Mouse (Mus musculus) layer of hippocampus, adult 2 months (tissue): ENCODE measurements around the gene Lpin3. TPM values are rescaled to one million over a fixed set of nuclear protein-coding genes. Genes with fewer than 3 reads are reported as not detected.

Experiments used
- DNase-seq, 2 experiments: peaks; one replicate each; pipeline ENCODE4 v3.0.0; 2022; ENCODE audit warnings: low spot score in 2 of 2
- H3K27ac ChIP-seq: fragments of 200-600 bp; 2 replicates; pipeline ENCODE4 v1.8.1; 2022
- H3K4me3 ChIP-seq: fragments of 200-600 bp; 2 replicates; pipeline ENCODE4 v1.8.1; 2022; ENCODE audit warnings: mild to moderate bottlenecking
- CTCF ChIP-seq: fragments of 200-600 bp; conservative IDR thresholded peaks from 2 replicates; pipeline ENCODE4 v1.8.1; 2022; ENCODE audit warnings: antibody characterized with exemption, mild to moderate bottlenecking, moderate library complexity
- total RNA-seq, 2 experiments: library from RNA; stranded (reverse); gene quantifications; 2 replicates each; pipeline ENCODE4 v1.2.3; 2021

The Lpin3 gene
- total RNA-seq, 2 experiments from 2014 or later = 0.97 to 1.0 TPM

- Histone ChIP-seq H3K27ac (no peak overlapping the region), H3K4me3 (no peak overlapping the region)
- DNase-seq = no peak
- TF ChIP-seq CTCF = no peak
Observed at GRCm38 (mm10) chr2:160901656-160902412, 21.4 kb downstream of the Lpin3 start.

- no peak overlapping the region for H3K27ac ChIP-seq
- no peak for DNase-seq
- no peak overlapping the region for H3K4me3 ChIP-seq
- no peak for TF ChIP-seq CTCF
Observed at GRCm38 (mm10) chr2:160905301-160905700, 24.8 kb downstream of the Lpin3 start.

- no peak overlapping the region for H3K4me3 ChIP-seq
- no peak overlapping the region for H3K27ac ChIP-seq
- no peak for DNase-seq
- TF ChIP-seq CTCF = no peak
Observed at GRCm38 (mm10) chr2:160906101-160906500, 25.6 kb downstream of the Lpin3 start.

- Histone ChIP-seq H3K4me3 (no peak overlapping the region), H3K27ac (no peak overlapping the region)
- no peak for DNase-seq
- no peak for TF ChIP-seq CTCF
Observed at GRCm38 (mm10) chr2:160908607-160909006, 28.1 kb downstream of the Lpin3 start.

GRCm38 (mm10) chr2:160910633-160911032, 30.2 kb downstream of the Lpin3 start:
- Histone ChIP-seq H3K4me3 (no peak overlapping the region), H3K27ac (no peak overlapping the region)
- TF ChIP-seq CTCF = no peak
- DNase-seq = no peak

- no peak for DNase-seq
- no peak for TF ChIP-seq CTCF
- Histone ChIP-seq H3K27ac (no peak overlapping the region), H3K4me3 (peak overlapping the region; percentile 17)
Observed at GRCm38 (mm10) chr2:160911558-160912201, 31.2 kb downstream of the Lpin3 start.

- DNase-seq = no peak
- H3K27ac ChIP-seq = no peak within 1 kb of the TSS
- peak within 1 kb of the TSS; percentile 17 for H3K4me3 ChIP-seq
- TF ChIP-seq CTCF = no peak
Observed at GRCm38 (mm10) chr2:160912231-160912671, 31.8 kb downstream of the Lpin3 start, which contains the start of gene Emilin3. Emilin3 (minus strand) TSS chr2:160912328.

- no peak for DNase-seq
- no peak overlapping the region for H3K27ac ChIP-seq
- H3K4me3 ChIP-seq = no peak overlapping the region
- no peak for TF ChIP-seq CTCF
Observed at GRCm38 (mm10) chr2:160914656-160915055, 34.2 kb downstream of the Lpin3 start.

GRCm38 (mm10) chr2:160915821-160916610, 35.5 kb downstream of the Lpin3 start:
- Histone ChIP-seq H3K27ac (no peak overlapping the region), H3K4me3 (no peak overlapping the region)
- DNase-seq = no peak
- no peak for TF ChIP-seq CTCF

- no peak for TF ChIP-seq CTCF
Observed at GRCm38 (mm10) chr2:160916714-160917113, 36.2 kb downstream of the Lpin3 start.

GRCm38 (mm10) chr2:160917313-160917712, 36.8 kb downstream of the Lpin3 start:
- no peak for DNase-seq
- TF ChIP-seq CTCF = no peak
- Histone ChIP-seq H3K4me3 (no peak overlapping the region), H3K27ac (no peak overlapping the region)

More at GRCm38 (mm10) chr2:160916714-160917113, 36.2 kb downstream of the Lpin3 start:
- no peak overlapping the region for H3K27ac ChIP-seq
- DNase-seq = no peak
- H3K4me3 ChIP-seq = no peak overlapping the region

GRCm38 (mm10) chr2:160918154-160918929, 37.9 kb downstream of the Lpin3 start:
- DNase-seq = no peak
- Histone ChIP-seq H3K27ac (no peak overlapping the region), H3K4me3 (no peak overlapping the region)
- no peak for TF ChIP-seq CTCF
